Mouse (Mus musculus): Measurements from ENCODE around the gene Mau2. TPM values are rescaled to one million over a fixed set of nuclear protein-coding genes. Genes with fewer than 3 reads are reported as not detected.
A peak's percentile ranks its signal among the peaks of the same experiment; 100 is the strongest.

Gene Mau2
- polyA plus RNA-seq (2011; ENCODE audit: insufficient read length, low read depth, missing spikeins): 25.8 and 31.6 TPM in 2 replicates

DNA sequence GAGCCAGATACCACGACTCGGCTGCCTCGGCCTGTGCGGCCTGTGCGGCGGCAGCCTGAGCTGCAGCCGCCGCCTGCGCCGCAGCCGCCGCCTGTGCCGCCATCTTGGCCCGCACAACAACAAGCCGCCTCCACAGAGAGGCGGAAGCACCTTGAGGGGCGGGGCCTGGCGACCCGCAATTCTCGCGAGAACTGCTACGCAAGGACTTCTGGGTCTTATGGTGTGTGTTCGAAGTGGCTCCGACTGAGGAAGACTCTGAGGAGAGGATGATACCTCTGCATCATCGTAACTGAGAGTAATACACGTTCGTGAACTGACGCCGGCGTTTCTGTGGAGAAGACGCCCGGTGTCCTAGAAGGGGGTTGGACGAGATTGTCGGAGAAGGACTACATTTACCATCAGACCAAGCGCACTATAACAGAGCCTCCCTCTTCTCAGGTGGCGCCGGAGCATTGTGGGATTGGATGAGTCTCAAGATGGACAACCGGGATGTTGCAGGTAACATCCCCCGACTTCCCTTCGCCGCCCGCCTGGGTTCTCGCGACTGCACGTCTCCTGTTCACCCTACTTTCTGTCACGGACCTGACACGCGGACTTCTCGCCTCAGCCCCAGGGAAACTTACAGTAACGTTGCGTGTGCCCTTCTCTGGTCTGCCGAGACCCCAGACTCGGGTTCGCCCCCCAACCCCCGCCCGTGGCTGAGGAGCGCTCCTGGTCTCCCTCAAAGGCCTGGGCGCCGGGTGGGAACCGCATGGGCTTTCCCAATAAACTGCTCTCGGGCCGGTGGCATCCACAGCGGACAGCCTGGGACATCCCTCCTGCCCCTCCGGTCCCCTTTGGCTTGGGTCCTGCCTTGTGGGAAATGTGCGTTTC is at the start of gene Mau2, which contains the start of gene Sugp1:
Gene Mau2, minus strand, starts transcription at position 152 of the 873 bp plus-strand sequence.
Gene Sugp1, plus strand, starts transcription at position 231 of the 873 bp plus-strand sequence.
- Histone ChIP-seq H3K4me3 (ENCODE audit: insufficient read depth, low read length) (peak within 1 kb of the TSS; percentile 81), H3K4me1 (ENCODE audit: control insufficient read depth, insufficient read depth, low read length) (peaks cover 2% of the 10 kb centered on the region), H3K27ac (ENCODE audit: insufficient read depth, low read length) (peak within 1 kb of the TSS; percentile 84)
- peak; percentile 74 for TF ChIP-seq POLR2A (IDR thresholded peaks at IDR 0.05; ENCODE audit: low read depth, low read length)
- no peak for TF ChIP-seq CTCF (IDR thresholded peaks at IDR 0.05; ENCODE audit: borderline replicate concordance, insufficient read depth, low read length)

DNA sequence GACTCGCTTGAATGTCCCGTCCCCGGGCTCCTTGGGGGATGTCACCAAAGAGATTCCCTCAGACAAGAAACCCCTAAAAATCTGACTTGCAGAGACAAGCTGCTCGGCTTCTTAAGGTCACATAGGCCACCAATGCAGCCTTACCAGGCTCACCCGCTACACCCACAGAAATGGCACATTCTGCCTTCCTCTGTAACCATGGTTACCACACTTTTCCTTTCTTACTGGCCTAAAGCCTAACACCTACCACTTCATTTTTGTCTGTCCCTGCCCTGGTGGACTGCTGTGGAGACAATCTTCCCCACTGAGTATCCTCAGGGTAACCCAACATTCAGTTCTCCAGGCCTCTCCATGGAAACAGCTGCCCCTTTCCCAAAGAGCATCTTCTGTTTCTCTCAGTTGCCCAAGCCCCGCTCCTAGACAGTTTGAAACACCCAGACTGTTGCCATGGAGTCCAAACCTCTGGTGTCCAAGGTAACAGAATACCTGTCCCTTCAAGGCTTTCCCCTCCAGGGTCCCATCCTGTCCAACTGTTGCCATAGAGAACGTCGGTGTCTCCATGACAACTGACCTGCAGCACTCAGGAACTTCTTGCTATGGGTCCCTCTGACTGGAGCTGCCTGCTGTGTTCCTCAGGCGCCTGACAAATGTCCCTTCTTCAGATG is 46.9 kb upstream of the Mau2 start:
- TF ChIP-seq POLR2A (IDR thresholded peaks at IDR 0.05; ENCODE audit: low read depth, low read length) (no peak), CTCF (IDR thresholded peaks at IDR 0.05; ENCODE audit: borderline replicate concordance, insufficient read depth, low read length) (no peak)
- no peak overlapping the region for H3K4me3 ChIP-seq (ENCODE audit: insufficient read depth, low read length)

DNA sequence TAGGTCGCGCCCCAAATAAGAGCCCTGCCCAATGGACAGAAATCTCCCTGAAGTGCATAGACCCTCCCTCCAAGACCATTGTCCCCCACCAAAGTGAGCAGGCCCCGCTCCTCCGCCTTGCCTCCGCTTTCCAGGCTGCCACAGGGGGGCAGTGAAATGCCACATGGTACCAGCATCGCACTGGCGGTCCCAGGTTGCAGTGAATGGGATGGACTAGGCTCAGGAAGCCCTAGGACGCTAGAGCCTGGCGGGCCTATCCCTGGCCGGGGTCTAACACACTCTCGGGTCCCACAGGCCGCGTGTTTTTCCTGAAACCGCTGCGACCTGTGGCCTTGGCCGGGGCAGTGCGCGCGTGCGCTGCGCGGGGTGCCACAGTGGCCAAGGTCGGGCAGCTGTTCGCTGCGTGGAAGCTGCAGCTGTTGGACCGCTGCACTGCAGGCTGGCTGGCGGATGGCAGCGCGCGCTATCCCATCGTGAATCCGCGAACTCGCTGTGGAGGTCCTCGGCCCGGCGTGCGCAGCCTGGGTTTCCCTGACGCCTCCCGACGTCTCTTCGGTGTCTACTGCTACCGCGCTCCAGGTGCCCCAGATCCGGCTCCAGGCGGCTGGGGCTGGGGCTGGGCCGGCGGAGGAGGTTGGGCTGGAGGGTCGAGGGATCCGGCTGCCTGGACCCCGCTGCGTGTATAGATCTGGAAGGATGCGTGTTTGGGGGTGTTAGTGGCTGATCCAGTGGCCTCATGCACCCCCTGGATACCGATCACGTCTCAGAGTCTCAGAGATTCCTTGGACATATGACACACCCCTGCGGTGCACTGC is 45.5 kb upstream of the Mau2 start:
- peak; percentile 93; the same call in 1 of the 2 replicates for TF ChIP-seq CTCF (IDR thresholded peaks at IDR 0.05; ENCODE audit: borderline replicate concordance, insufficient read depth, low read length)
- TF ChIP-seq POLR2A (IDR thresholded peaks at IDR 0.05; ENCODE audit: low read depth, low read length): no peak
- Histone ChIP-seq H3K4me1 (ENCODE audit: control insufficient read depth, insufficient read depth, low read length) (0 out of 2 replicates have a peak, but pooled peaks cover 3% of the 10 kb centered on the region), H3K27ac (ENCODE audit: insufficient read depth, low read length) (no peak overlapping the region), H3K4me3 (ENCODE audit: insufficient read depth, low read length) (no peak overlapping the region)

More for the DNA sequence above, 46.9 kb upstream of the Mau2 start:
- no peaks in the 10 kb centered on the region for H3K4me1 ChIP-seq (ENCODE audit: control insufficient read depth, insufficient read depth, low read length)
- no peak overlapping the region for H3K27ac ChIP-seq (ENCODE audit: insufficient read depth, low read length)

DNA sequence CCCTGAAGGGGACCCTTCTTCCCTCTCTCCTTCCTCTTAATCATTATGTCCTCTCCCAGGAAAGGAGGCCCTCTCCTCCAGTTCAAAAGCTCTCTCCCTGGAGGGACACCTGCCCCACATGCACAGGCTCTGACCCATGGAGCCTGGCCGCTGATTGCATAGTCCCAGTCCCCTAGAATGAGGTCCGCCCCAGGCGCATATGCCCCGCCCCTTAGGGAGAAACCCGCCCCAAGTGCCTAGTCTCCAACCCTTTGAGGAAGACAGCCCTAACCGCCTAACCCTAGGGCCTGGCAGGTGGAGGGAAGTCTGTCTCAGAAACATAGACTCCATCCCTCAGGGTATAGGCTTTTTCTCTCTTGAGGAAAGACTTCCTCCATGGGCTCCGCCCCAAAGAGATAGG is 44.7 kb upstream of the Mau2 start:
- Histone ChIP-seq H3K4me3 (ENCODE audit: insufficient read depth, low read length) (no peak overlapping the region), H3K27ac (ENCODE audit: insufficient read depth, low read length) (no peak overlapping the region)

GRCm38 (mm10) chr8:70086151-70086550 is 43.6 kb upstream of the Mau2 start:
- 0 out of 2 replicates have a peak, but pooled peaks cover 3% of the 10 kb centered on the region for H3K4me1 ChIP-seq (ENCODE audit: control insufficient read depth, insufficient read depth, low read length)
- no peak overlapping the region for H3K4me3 ChIP-seq (ENCODE audit: insufficient read depth, low read length)
- no peak for TF ChIP-seq CTCF (IDR thresholded peaks at IDR 0.05; ENCODE audit: borderline replicate concordance, insufficient read depth, low read length)
- TF ChIP-seq POLR2A (IDR thresholded peaks at IDR 0.05; ENCODE audit: low read depth, low read length): no peak
- no peak overlapping the region for H3K27ac ChIP-seq (ENCODE audit: insufficient read depth, low read length)

More for the DNA sequence above, 44.7 kb upstream of the Mau2 start:
- H3K4me1 ChIP-seq (ENCODE audit: control insufficient read depth, insufficient read depth, low read length): 0 out of 2 replicates have a peak, but pooled peaks cover 3% of the 10 kb centered on the region
- TF ChIP-seq POLR2A (IDR thresholded peaks at IDR 0.05; ENCODE audit: low read depth, low read length) (no peak), CTCF (IDR thresholded peaks at IDR 0.05; ENCODE audit: borderline replicate concordance, insufficient read depth, low read length) (no peak)

DNA sequence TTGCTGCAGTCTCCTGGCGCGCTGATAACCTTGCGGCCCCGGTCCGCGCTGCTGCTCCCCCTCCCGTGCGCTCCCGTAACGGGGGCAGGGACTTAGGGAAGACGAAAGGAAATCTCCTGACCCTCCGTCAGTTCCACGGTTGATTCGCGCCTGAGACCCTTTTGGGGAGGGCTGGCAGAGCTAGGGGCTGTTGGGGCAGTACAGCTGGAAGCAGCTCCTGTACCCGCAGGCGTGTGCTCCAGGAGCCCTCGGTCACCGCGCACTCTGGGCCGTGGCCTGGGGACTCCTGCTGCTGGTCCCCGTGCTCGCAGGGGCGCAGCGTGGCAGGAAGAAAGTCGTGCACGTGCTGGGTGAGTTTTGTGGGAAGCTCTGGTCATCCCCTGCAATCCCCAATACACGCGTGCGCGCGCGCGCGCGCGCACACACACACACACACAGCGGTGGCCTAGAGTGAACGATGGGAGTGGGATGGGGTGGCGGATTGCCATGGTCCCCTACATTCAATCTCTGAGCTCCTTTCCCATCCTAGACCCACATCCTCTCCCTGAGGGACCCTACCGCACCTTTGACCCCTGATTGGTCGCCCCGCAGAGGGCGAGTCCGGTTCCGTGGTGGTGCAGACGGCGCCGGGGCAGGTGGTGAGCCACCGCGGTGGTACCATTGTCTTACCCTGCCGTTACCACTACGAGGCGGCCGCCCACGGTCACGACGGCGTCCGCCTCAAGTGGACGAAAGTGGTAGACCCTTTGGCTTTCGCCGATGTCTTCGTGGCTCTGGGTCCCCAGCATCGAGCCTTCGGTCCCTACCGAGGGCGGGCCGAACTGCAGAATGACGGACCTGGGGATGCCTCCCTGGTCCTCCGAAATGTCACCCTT is 41.9 kb upstream of the Mau2 start:
- Histone ChIP-seq H3K4me1 (ENCODE audit: control insufficient read depth, insufficient read depth, low read length) (0 out of 2 replicates have a peak, but pooled peaks cover 3% of the 10 kb centered on the region), H3K27ac (ENCODE audit: insufficient read depth, low read length) (no peak overlapping the region), H3K4me3 (ENCODE audit: insufficient read depth, low read length) (peak overlapping the region; percentile 34)
- TF ChIP-seq POLR2A (IDR thresholded peaks at IDR 0.05; ENCODE audit: low read depth, low read length) (no peak), CTCF (IDR thresholded peaks at IDR 0.05; ENCODE audit: borderline replicate concordance, insufficient read depth, low read length) (no peak)

GRCm38 (mm10) chr8:70083285-70083684 is 40.8 kb upstream of the Mau2 start, which contains the start of gene Hapln4:
Hapln4 (plus strand) TSS chr8:70083457.
- no peak for TF ChIP-seq CTCF (IDR thresholded peaks at IDR 0.05; ENCODE audit: borderline replicate concordance, insufficient read depth, low read length)
- peak; percentile 26; the same call in 1 of the 2 replicates for TF ChIP-seq POLR2A (IDR thresholded peaks at IDR 0.05; ENCODE audit: low read depth, low read length)
- Histone ChIP-seq H3K4me3 (ENCODE audit: insufficient read depth, low read length) (peak within 1 kb of the TSS; percentile 34), H3K4me1 (ENCODE audit: control insufficient read depth, insufficient read depth, low read length) (0 out of 2 replicates have a peak, but pooled peaks cover 3% of the 10 kb centered on the region), H3K27ac (ENCODE audit: insufficient read depth, low read length) (no peak within 1 kb of the TSS)

DNA sequence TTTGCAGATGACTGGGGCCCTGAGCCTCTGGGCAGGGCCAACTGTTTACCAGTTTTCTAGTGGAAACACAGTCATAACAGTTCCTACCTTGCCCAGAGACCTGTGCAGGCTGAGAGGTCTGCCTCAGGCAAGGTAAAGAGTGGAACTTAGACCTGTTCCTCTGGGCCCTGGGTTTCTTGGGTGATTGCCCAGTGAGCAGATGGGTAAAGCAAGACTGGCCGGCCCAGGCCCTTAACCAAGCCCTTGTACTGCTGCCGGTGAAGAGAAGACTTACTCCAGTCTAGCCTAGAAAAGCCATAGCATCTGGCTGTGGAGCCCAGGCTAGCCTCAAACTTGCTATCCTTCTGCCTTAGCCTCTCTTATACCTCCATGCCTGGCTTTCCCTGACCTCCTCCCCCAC is 39.4 kb upstream of the Mau2 start:
- no peak overlapping the region for H3K4me3 ChIP-seq (ENCODE audit: insufficient read depth, low read length)
- H3K27ac ChIP-seq (ENCODE audit: insufficient read depth, low read length): no peak overlapping the region
- H3K4me1 ChIP-seq (ENCODE audit: control insufficient read depth, insufficient read depth, low read length): 0 out of 2 replicates have a peak, but pooled peaks cover 3% of the 10 kb centered on the region
- TF ChIP-seq CTCF (IDR thresholded peaks at IDR 0.05; ENCODE audit: borderline replicate concordance, insufficient read depth, low read length) (no peak), POLR2A (IDR thresholded peaks at IDR 0.05; ENCODE audit: low read depth, low read length) (no peak)

Data from embryonic fibroblast, embryonic 13.5 days (primary cell).